Mouse (Mus musculus) midbrain, embryonic 16.5 days (tissue): ENCODE results near the gene Relt. TPM values are rescaled to one million over a fixed set of nuclear protein-coding genes. Genes with fewer than 3 reads are reported as not detected.
"Not testable (repeated sequence)": the region's sequence is repeated elsewhere in the genome, so short reads cannot be mapped to it uniquely, and the experiment has no call there.

Source experiments
- ATAC-seq: fragments of 200-750 bp; cut with Nextera tagmentation; 2 replicates; pipeline ENCODE4 v1.8.0; 2017; ENCODE audit warnings: moderate TSS enrichment
- H3K27ac ChIP-seq: fragments of 300-500 bp; sonication (generic); 2 replicates; pipeline ENCODE4 v1.5.1; 2014; ENCODE audit warnings: mild to moderate bottlenecking, low read length, mixed read lengths
- H3K27me3 ChIP-seq: fragments of 300-500 bp; sonication (generic); 2 replicates; pipeline ENCODE4 v1.6.1; 2014; ENCODE audit warnings: low read depth, low read length, mixed read lengths; ENCODE audit not compliant: control insufficient read depth, insufficient read depth
- H3K36me3 ChIP-seq: fragments of 300-500 bp; sonication (generic); 2 replicates; pipeline ENCODE4 v1.6.1; 2014; ENCODE audit warnings: mild to moderate bottlenecking, low read length, moderate library complexity, mixed read lengths; ENCODE audit not compliant: control insufficient read depth, insufficient read depth
- H3K4me1 ChIP-seq: fragments of 300-500 bp; sonication (generic); 2 replicates; pipeline ENCODE4 v1.6.1; 2014; ENCODE audit warnings: mild to moderate bottlenecking, low read length, mixed read lengths; ENCODE audit not compliant: control insufficient read depth, insufficient read depth
- H3K4me2 ChIP-seq: fragments of 300-500 bp; sonication (generic); 2 replicates; pipeline ENCODE4 v1.6.1; 2014; ENCODE audit warnings: mild to moderate bottlenecking, low read length, mixed read lengths
- H3K4me3 ChIP-seq: fragments of 300-500 bp; sonication (generic); 2 replicates; pipeline ENCODE4 v1.5.1; 2014; ENCODE audit warnings: low read depth, mild to moderate bottlenecking, low read length, moderate library complexity, mixed read lengths
- H3K9ac ChIP-seq: fragments of 300-500 bp; sonication (generic); 2 replicates; pipeline ENCODE4 v1.6.1; 2014; ENCODE audit warnings: low read depth, low read length, mixed read lengths
- H3K9me3 ChIP-seq: fragments of 300-500 bp; sonication (generic); replicated peaks from 2 replicates; pipeline ENCODE4 v1.6.1; 2014; ENCODE audit warnings: mild to moderate bottlenecking, low read length, mixed read lengths; ENCODE audit not compliant: control insufficient read depth, poor library complexity, severe bottlenecking
- WGBS: fragments of 180-500 bp; shearing (Covaris S2); extraction: QIAGEN DNeasy Blood & Tissue Kit; methylation state at CpG from one replicate; pipeline ENCODE4 v1.1.7; 2014; 5-methylcytosine and 5-hydroxymethylcytosine counted together
- polyA plus RNA-seq: library from polyadenylated mRNA; unstranded; fragments of >200 nt; fragmentation: Nextera tagmentation; extraction: Ambion mirVana; gene quantifications from 2 replicates; pipeline ENCODE4 v1.2.1, GENCODE M21; 2015

Relt gene
- polyA plus RNA-seq, 1 experiment from 2014 or later = 5.0 TPM

DNA sequence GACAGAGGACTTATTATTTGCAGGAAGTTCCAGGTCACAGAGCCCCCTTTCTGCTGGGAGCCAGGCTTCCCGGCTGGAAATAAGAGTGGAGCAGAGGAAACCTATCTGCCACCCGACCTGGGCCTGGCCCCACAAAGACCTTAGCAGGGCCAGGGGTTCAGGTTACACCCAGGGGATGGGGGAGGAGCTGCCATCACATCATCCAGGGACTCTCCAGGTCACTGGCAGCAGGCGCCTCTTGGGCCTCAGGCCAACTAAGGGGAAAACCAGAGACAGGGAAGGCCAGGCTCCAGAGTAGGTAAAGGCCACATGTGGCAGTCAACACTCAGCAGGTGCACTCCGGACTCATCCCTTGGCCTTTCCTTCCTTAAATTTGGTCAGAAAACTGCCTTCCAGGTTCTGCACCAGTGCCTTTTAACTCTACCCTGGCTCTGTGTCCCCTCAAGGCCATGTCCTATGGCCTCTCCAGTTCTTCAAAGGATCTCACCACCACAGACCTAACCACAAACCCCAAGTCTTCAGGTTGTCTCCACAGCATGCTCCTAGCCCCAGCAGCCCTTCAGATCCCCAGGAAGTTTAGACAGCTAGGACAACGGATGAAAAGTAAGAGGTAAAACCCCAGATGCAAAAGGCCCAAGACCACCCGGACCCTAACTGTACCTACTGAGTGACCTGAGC is 9.0 kb downstream of the Relt start:
- no peak for ATAC-seq
- WGBS = 55% methylated on average over 6 of the region's 6 CpGs

GRCm38 (mm10) chr7:100853396-100853795 is 9.8 kb downstream of the Relt start:
- Histone ChIP-seq H3K9ac (no peak overlapping the region), H3K4me2 (no peak overlapping the region), H3K27me3 (no peaks in the 10 kb centered on the region), H3K27ac (no peak overlapping the region), H3K4me1 (no peaks in the 10 kb centered on the region; the same call in 1 of the 2 replicates), H3K4me3 (no peak overlapping the region), H3K9me3 (no peaks in the 10 kb centered on the region), H3K36me3 (no peaks in the 10 kb centered on the region)
- WGBS = 79% methylated on average over 3 of the region's 3 CpGs
- ATAC-seq = no peak

More for the DNA sequence above, 9.0 kb downstream of the Relt start:
- no peaks in the 10 kb centered on the region for H3K27me3 ChIP-seq
- no peak overlapping the region for H3K4me3 ChIP-seq
- H3K4me1 ChIP-seq = no peaks in the 10 kb centered on the region; the same call in 1 of the 2 replicates
- no peak overlapping the region for H3K27ac ChIP-seq
- no peak overlapping the region for H3K4me2 ChIP-seq
- no peak overlapping the region for H3K9ac ChIP-seq
- no peaks in the 10 kb centered on the region for H3K36me3 ChIP-seq
- H3K9me3 ChIP-seq = no peaks in the 10 kb centered on the region

DNA sequence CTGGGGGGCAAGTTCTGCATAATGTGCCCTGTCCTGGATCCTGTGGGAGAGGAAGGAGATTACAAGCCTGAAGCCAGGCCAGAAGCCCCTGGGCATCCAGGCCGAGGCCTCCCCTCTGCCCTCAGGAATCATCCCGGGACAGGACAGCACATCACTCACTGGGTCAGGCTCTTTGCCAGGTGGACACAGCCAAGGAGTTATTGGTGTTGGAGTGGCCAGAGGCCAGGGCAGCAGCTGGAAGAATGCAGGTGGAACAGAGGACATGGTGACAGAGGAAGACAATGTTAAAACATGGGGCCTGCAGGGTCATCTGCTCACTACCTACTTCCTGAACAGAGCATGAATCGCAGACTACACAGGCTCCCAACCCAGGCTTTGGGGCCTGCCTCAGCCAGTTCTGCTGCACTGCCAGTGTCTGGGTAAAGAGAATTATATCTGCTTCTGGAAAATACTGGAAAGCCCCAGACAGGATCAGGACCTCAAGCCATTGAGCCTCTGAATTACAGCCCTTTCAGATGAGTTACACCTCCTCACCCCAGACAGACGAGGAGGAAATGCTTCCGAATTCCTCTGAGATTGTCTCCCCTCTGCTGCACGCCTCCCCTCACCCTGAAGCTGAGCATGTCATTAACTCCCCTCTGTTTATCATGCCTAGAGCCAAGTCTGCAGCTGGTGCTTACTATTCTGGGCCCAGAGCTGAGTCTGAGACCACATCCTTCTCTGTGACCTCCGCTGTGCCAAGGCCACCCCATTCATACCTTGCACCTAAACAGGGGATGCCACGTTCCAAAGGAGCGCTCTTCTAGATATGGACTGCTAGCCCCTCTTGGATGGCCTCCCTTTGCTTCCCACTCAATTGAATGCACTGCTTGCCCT is 11.5 kb downstream of the Relt start:
- no peaks in the 10 kb centered on the region for H3K36me3 ChIP-seq
- H3K4me1 ChIP-seq = no peaks in the 10 kb centered on the region; the same call in 1 of the 2 replicates
- 0 out of 2 replicates have a peak overlapping the region, but pooled peaks have one; percentile 25 for H3K9ac ChIP-seq
- no peak overlapping the region for H3K4me2 ChIP-seq
- no peak overlapping the region; the same call in 1 of the 2 replicates for H3K27ac ChIP-seq
- H3K4me3 ChIP-seq = no peak overlapping the region
- WGBS = 66% methylated on average over 9 of the region's 9 CpGs
- ATAC-seq = no peak
- no peaks in the 10 kb centered on the region for H3K27me3 ChIP-seq
- H3K9me3 ChIP-seq = no peaks in the 10 kb centered on the region

- no peaks in the 10 kb centered on the region for H3K36me3 ChIP-seq
- no peak overlapping the region for H3K4me3 ChIP-seq
- H3K9ac ChIP-seq = no peak overlapping the region
- H3K9me3 ChIP-seq = no peaks in the 10 kb centered on the region
- ATAC-seq = no peak
- no peaks in the 10 kb centered on the region; the same call in 1 of the 2 replicates for H3K4me1 ChIP-seq
- no peak overlapping the region for H3K4me2 ChIP-seq
- H3K27ac ChIP-seq = no peak overlapping the region
- no peaks in the 10 kb centered on the region for H3K27me3 ChIP-seq
- WGBS = 94% methylated on average over 2 of the region's 2 CpGs
Measured at GRCm38 (mm10) chr7:100849508-100849907, 13.7 kb downstream of the Relt start.

- Histone ChIP-seq H3K4me1 (no peaks in the 10 kb centered on the region; the same call in 1 of the 2 replicates), H3K9ac (peak overlapping the region; percentile 14; the same call in 1 of the 2 replicates), H3K9me3 (no peaks in the 10 kb centered on the region), H3K27ac (no peak overlapping the region), H3K4me3 (no peak overlapping the region), H3K27me3 (no peaks in the 10 kb centered on the region), H3K36me3 (no peaks in the 10 kb centered on the region), H3K4me2 (no peak overlapping the region)
- ATAC-seq = no peak
- WGBS = 24% methylated on average over 6 of the region's 6 CpGs
Measured at GRCm38 (mm10) chr7:100848744-100849143, 14.5 kb downstream of the Relt start.

DNA sequence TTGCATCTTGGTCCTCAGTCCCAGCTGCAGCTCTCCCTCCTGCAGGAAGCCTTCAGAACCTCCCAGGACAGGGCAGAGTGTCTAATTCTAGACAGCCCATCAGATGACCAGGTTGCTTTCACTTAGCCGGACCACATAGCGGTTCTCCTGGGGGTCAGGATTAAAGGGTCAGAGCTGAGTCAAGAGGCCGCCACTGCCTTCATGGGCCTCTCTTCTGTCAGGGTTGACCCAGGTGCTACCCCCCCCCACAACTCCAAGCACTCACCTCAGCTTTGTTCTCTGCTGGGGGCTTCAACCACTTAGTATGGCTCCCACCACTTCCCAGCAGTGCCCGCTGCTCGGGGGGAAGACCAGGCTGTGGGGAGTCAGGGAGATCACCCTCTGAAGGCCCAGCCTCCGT is 16.1 kb downstream of the Relt start:
- 0 out of 2 replicates have a peak, but pooled peaks cover 3% of the 10 kb centered on the region for H3K36me3 ChIP-seq

DNA sequence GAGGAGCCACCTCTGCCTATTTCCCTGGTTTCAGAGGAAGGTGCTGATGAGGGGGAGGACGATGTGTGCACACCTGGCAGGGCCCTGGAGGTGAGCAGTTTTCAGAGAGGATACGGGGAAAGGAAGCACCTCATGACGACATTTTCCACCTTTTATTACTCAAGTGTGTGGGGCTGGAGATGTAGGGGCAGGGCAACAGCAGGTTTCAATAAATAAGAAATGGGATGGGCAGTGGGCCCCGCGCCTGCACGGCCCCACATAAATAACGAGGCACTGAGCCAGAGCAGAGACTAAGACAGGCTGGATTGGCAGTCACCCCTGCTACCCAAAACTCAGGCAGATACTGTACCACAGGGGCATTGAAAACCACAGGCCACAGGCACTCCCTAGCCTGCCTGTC is 17.2 kb downstream of the Relt start:
- H3K27me3 ChIP-seq, H3K4me3 ChIP-seq, H3K9me3 ChIP-seq, H3K4me1 ChIP-seq, ATAC-seq, H3K4me2 ChIP-seq, H3K36me3 ChIP-seq, H3K27ac ChIP-seq, H3K9ac ChIP-seq: not testable (repeated sequence)
- WGBS = 84% methylated on average over 7 of the region's 7 CpGs

More for the DNA sequence above, 16.1 kb downstream of the Relt start:
- Histone ChIP-seq H3K27ac (no peak overlapping the region), H3K4me2 (no peak overlapping the region), H3K4me1 (no peaks in the 10 kb centered on the region; the same call in 1 of the 2 replicates), H3K4me3 (no peak overlapping the region), H3K9me3 (no peaks in the 10 kb centered on the region), H3K27me3 (no peaks in the 10 kb centered on the region), H3K9ac (no peak overlapping the region)
- no peak for ATAC-seq
- 73% methylated on average over 6 of the region's 6 CpGs for WGBS

GRCm38 (mm10) chr7:100845412-100845811 is 17.8 kb downstream of the Relt start:
- Histone ChIP-seq H3K4me3 (no peak overlapping the region), H3K4me1 (no peaks in the 10 kb centered on the region), H3K9me3 (no peaks in the 10 kb centered on the region), H3K9ac (no peak overlapping the region), H3K27ac (no peak overlapping the region; the same call in 1 of the 2 replicates), H3K4me2 (no peak overlapping the region), H3K36me3 (0 out of 2 replicates have a peak, but pooled peaks cover 3% of the 10 kb centered on the region), H3K27me3 (no peaks in the 10 kb centered on the region)
- ATAC-seq = no peak
- 68% methylated on average over 1 of the region's 1 CpGs for WGBS

- Histone ChIP-seq H3K4me2 (no peak overlapping the region), H3K27ac (no peak overlapping the region; the same call in 1 of the 2 replicates), H3K36me3 (0 out of 2 replicates have a peak, but pooled peaks cover 3% of the 10 kb centered on the region), H3K4me3 (no peak overlapping the region), H3K9me3 (no peaks in the 10 kb centered on the region), H3K9ac (no peak overlapping the region), H3K27me3 (no peaks in the 10 kb centered on the region), H3K4me1 (no peaks in the 10 kb centered on the region)
- no peak for ATAC-seq
Measured at GRCm38 (mm10) chr7:100845026-100845400, 18.2 kb downstream of the Relt start.
